Mouse (Mus musculus): ENCODE results near the gene Camk2g.
"Not testable (repeated sequence)": the region's sequence is repeated elsewhere in the genome, so short reads cannot be mapped to it uniquely, and the experiment has no call there.

Camk2g gene

GRCm38 (mm10) chr14:20735892-20736390 is 57.9 kb downstream of the Camk2g start:
- DNase-seq, result no peak

GRCm38 (mm10) chr14:20735052-20735451 is 58.8 kb downstream of the Camk2g start:
- no peak for DNase-seq

GRCm38 (mm10) chr14:20733952-20734774 is 59.7 kb downstream of the Camk2g start, which contains the start of gene Ndst2:
Ndst2 (minus strand) TSS chr14:20734562.
- peak; percentile 89 to 92 for DNase-seq

- DNase-seq, result no peak
These were observed 60.6 kb downstream of the Camk2g start for GRCm38 (mm10) chr14:20733041-20733951.

GRCm38 (mm10) chr14:20730853-20731602 is 62.9 kb downstream of the Camk2g start:
- no peak for DNase-seq

- no peak for DNase-seq
These were observed 64.0 kb downstream of the Camk2g start for GRCm38 (mm10) chr14:20729871-20730270.

- no peak for DNase-seq
These were observed 68.1 kb downstream of the Camk2g start for GRCm38 (mm10) chr14:20725660-20726339.

GRCm38 (mm10) chr14:20724043-20724442 is 69.8 kb downstream of the Camk2g start:
- peak; percentile 37 to 48 for DNase-seq

- DNase-seq, result no peak
These were observed 70.9 kb downstream of the Camk2g start for GRCm38 (mm10) chr14:20723006-20723405.

GRCm38 (mm10) chr14:20721371-20721770 is 72.5 kb downstream of the Camk2g start:
- no peak for DNase-seq

GRCm38 (mm10) chr14:20719767-20720166 is 74.1 kb downstream of the Camk2g start:
- DNase-seq, result no peak

GRCm38 (mm10) chr14:20718443-20718842 is 75.4 kb downstream of the Camk2g start:
- no peak for DNase-seq

GRCm38 (mm10) chr14:20713832-20714231 is 80.1 kb downstream of the Camk2g start:
- no peak for DNase-seq

GRCm38 (mm10) chr14:20708239-20708638 is 85.6 kb downstream of the Camk2g start:
- DNase-seq, result no peak

GRCm38 (mm10) chr14:20707201-20708190 is 86.4 kb downstream of the Camk2g start, which contains the start of gene Zswim8:
Zswim8 (plus strand) TSS chr14:20707552.
- DNase-seq, result peak; percentile 90 to 91

GRCm38 (mm10) chr14:20703461-20703860 is 90.4 kb downstream of the Camk2g start:
- not testable (repeated sequence) for DNase-seq

GRCm38 (mm10) chr14:20702741-20703381 is 91.0 kb downstream of the Camk2g start, which contains the start of gene Chchd1:
Chchd1 (plus strand) TSS chr14:20703006.
- DNase-seq, result peak; percentile 89 to 91

GRCm38 (mm10) chr14:20702096-20702740 is 91.7 kb downstream of the Camk2g start:
- DNase-seq, result no peak

GRCm38 (mm10) chr14:20701554-20701953 is 92.3 kb downstream of the Camk2g start:
- DNase-seq, result no peak

Data from lung, adult 18-20 months (tissue).